Mouse (Mus musculus): ENCODE measurements at regions not wholly inside any gene's neighbourhood (a gene's known extent, or its start where the extent isn't known, plus 50 kb on each side); places are given as distances from the start of the nearest gene placed in this dataset.

- H3K9me3 ChIP-seq (ENCODE audit: control insufficient read depth, low read length) = no peaks in the 10 kb centered on the region
- DNase-seq (ENCODE audit: low spot score) (no peak), ATAC-seq (ENCODE audit: low FRiP score) (no peak)
- 63% methylated on average over 5 of the region's 5 CpGs for WGBS
- no peak overlapping the region for H3K9ac ChIP-seq (ENCODE audit: low read depth, low read length)
- H3K4me2 ChIP-seq (replicated peaks; ENCODE audit: low read depth, low read length) = no peak overlapping the region
- H3K36me3 ChIP-seq (ENCODE audit: control insufficient read depth, insufficient read depth, low read length) = no peaks in the 10 kb centered on the region
- no peak overlapping the region for H3K4me3 ChIP-seq (ENCODE audit: low read depth, low read length)
- H3K27ac ChIP-seq (ENCODE audit: low read depth, low read length) = no peak overlapping the region
- no peaks in the 10 kb centered on the region for H3K4me1 ChIP-seq (replicated peaks; ENCODE audit: control insufficient read depth, insufficient read depth, low read length)
- H3K27me3 ChIP-seq (ENCODE audit: control insufficient read depth, insufficient read depth, low read length) = no peaks in the 10 kb centered on the region
These were observed 60.8 kb upstream of the Eed start for GRCm38 (mm10) chr7:90041565-90042024.

GRCm38 (mm10) chr7:90042364-90042763 lies 61.6 kb upstream of the Eed start:
- no peak for ATAC-seq (ENCODE audit: low FRiP score)
- WGBS = 85% methylated on average over 7 of the region's 7 CpGs

GRCm38 (mm10) chr7:90043526-90043925 lies 62.7 kb upstream of the Eed start:
- no peak for DNase-seq (ENCODE audit: low spot score)
- H3K9ac ChIP-seq (ENCODE audit: low read depth, low read length) = no peak overlapping the region
- ATAC-seq (ENCODE audit: low FRiP score) = no peak
- no peaks in the 10 kb centered on the region for H3K9me3 ChIP-seq (ENCODE audit: control insufficient read depth, low read length)
- no peak overlapping the region for H3K27ac ChIP-seq (ENCODE audit: low read depth, low read length)
- no peaks in the 10 kb centered on the region for H3K27me3 ChIP-seq (ENCODE audit: control insufficient read depth, insufficient read depth, low read length)
- no peaks in the 10 kb centered on the region for H3K36me3 ChIP-seq (ENCODE audit: control insufficient read depth, insufficient read depth, low read length)
- H3K4me3 ChIP-seq (ENCODE audit: low read depth, low read length) = no peak overlapping the region
- 89% methylated on average over 8 of the region's 8 CpGs for WGBS
- no peak overlapping the region for H3K4me2 ChIP-seq (replicated peaks; ENCODE audit: low read depth, low read length)
- no peaks in the 10 kb centered on the region for H3K4me1 ChIP-seq (replicated peaks; ENCODE audit: control insufficient read depth, insufficient read depth, low read length)

More at GRCm38 (mm10) chr7:90042364-90042763, 61.6 kb upstream of the Eed start:
- H3K4me3 ChIP-seq (ENCODE audit: low read depth, low read length) = no peak overlapping the region
- no peak overlapping the region for H3K9ac ChIP-seq (ENCODE audit: low read depth, low read length)
- no peaks in the 10 kb centered on the region for H3K27me3 ChIP-seq (ENCODE audit: control insufficient read depth, insufficient read depth, low read length)
- no peaks in the 10 kb centered on the region for H3K9me3 ChIP-seq (ENCODE audit: control insufficient read depth, low read length)
- no peak overlapping the region for H3K27ac ChIP-seq (ENCODE audit: low read depth, low read length)
- H3K36me3 ChIP-seq (ENCODE audit: control insufficient read depth, insufficient read depth, low read length) = no peaks in the 10 kb centered on the region
- H3K4me1 ChIP-seq (replicated peaks; ENCODE audit: control insufficient read depth, insufficient read depth, low read length) = no peaks in the 10 kb centered on the region
- H3K4me2 ChIP-seq (replicated peaks; ENCODE audit: low read depth, low read length) = no peak overlapping the region
- DNase-seq (ENCODE audit: low spot score) = no peak

- no peaks in the 10 kb centered on the region for H3K27me3 ChIP-seq (ENCODE audit: control insufficient read depth, insufficient read depth, low read length)
- no peak overlapping the region for H3K4me3 ChIP-seq (ENCODE audit: low read depth, low read length)
- no peak for ATAC-seq (ENCODE audit: low FRiP score)
- no peaks in the 10 kb centered on the region for H3K36me3 ChIP-seq (ENCODE audit: control insufficient read depth, insufficient read depth, low read length)
- no peak overlapping the region for H3K27ac ChIP-seq (ENCODE audit: low read depth, low read length)
- no peak for DNase-seq (ENCODE audit: low spot score)
- H3K9ac ChIP-seq (ENCODE audit: low read depth, low read length) = no peak overlapping the region
- H3K4me1 ChIP-seq (replicated peaks; ENCODE audit: control insufficient read depth, insufficient read depth, low read length) = no peaks in the 10 kb centered on the region
- 90% methylated on average over 4 of the region's 4 CpGs for WGBS
- no peak overlapping the region for H3K4me2 ChIP-seq (replicated peaks; ENCODE audit: low read depth, low read length)
- H3K9me3 ChIP-seq (ENCODE audit: control insufficient read depth, low read length) = no peaks in the 10 kb centered on the region
These were observed 63.4 kb upstream of the Eed start for GRCm38 (mm10) chr7:90044100-90044698.

GRCm38 (mm10) chr7:90045208-90045800 lies 64.5 kb upstream of the Eed start:
- DNase-seq (ENCODE audit: low spot score) = no peak
- H3K4me2 ChIP-seq (replicated peaks; ENCODE audit: low read depth, low read length) = no peak overlapping the region
- no peaks in the 10 kb centered on the region for H3K36me3 ChIP-seq (ENCODE audit: control insufficient read depth, insufficient read depth, low read length)
- no peaks in the 10 kb centered on the region for H3K9me3 ChIP-seq (ENCODE audit: control insufficient read depth, low read length)
- H3K27me3 ChIP-seq (ENCODE audit: control insufficient read depth, insufficient read depth, low read length) = no peaks in the 10 kb centered on the region
- no peak overlapping the region for H3K27ac ChIP-seq (ENCODE audit: low read depth, low read length)
- no peak overlapping the region for H3K9ac ChIP-seq (ENCODE audit: low read depth, low read length)
- H3K4me1 ChIP-seq (replicated peaks; ENCODE audit: control insufficient read depth, insufficient read depth, low read length) = no peaks in the 10 kb centered on the region
- WGBS = 76% methylated on average over 4 of the region's 4 CpGs
- no peak overlapping the region for H3K4me3 ChIP-seq (ENCODE audit: low read depth, low read length)
- no peak for ATAC-seq (ENCODE audit: low FRiP score)

GRCm38 (mm10) chr7:90046228-90046627 lies 65.4 kb upstream of the Eed start:
- WGBS = 94% methylated on average over 3 of the region's 3 CpGs
- no peak overlapping the region for H3K4me2 ChIP-seq (replicated peaks; ENCODE audit: low read depth, low read length)
- no peak for ATAC-seq (ENCODE audit: low FRiP score)
- DNase-seq (ENCODE audit: low spot score) = no peak
- no peaks in the 10 kb centered on the region for H3K9me3 ChIP-seq (ENCODE audit: control insufficient read depth, low read length)
- no peaks in the 10 kb centered on the region for H3K4me1 ChIP-seq (replicated peaks; ENCODE audit: control insufficient read depth, insufficient read depth, low read length)
- no peak overlapping the region for H3K27ac ChIP-seq (ENCODE audit: low read depth, low read length)
- H3K4me3 ChIP-seq (ENCODE audit: low read depth, low read length) = no peak overlapping the region
- no peaks in the 10 kb centered on the region for H3K36me3 ChIP-seq (ENCODE audit: control insufficient read depth, insufficient read depth, low read length)
- no peak overlapping the region for H3K9ac ChIP-seq (ENCODE audit: low read depth, low read length)
- H3K27me3 ChIP-seq (ENCODE audit: control insufficient read depth, insufficient read depth, low read length) = no peaks in the 10 kb centered on the region

GRCm38 (mm10) chr7:90046862-90047261 lies 66.1 kb upstream of the Eed start:
- WGBS = 91% methylated on average over 4 of the region's 4 CpGs

GRCm38 (mm10) chr7:90048401-90049307 lies 67.9 kb upstream of the Eed start:
- H3K27me3 ChIP-seq (ENCODE audit: control insufficient read depth, insufficient read depth, low read length) = no peaks in the 10 kb centered on the region
- WGBS = 64% methylated on average over 10 of the region's 10 CpGs
- no peaks in the 10 kb centered on the region for H3K4me1 ChIP-seq (replicated peaks; ENCODE audit: control insufficient read depth, insufficient read depth, low read length)
- H3K27ac ChIP-seq (ENCODE audit: low read depth, low read length) = no peak overlapping the region
- no peak overlapping the region for H3K9ac ChIP-seq (ENCODE audit: low read depth, low read length)
- DNase-seq (ENCODE audit: low spot score) = peak; percentile 55
- no peaks in the 10 kb centered on the region for H3K9me3 ChIP-seq (ENCODE audit: control insufficient read depth, low read length)
- H3K4me2 ChIP-seq (replicated peaks; ENCODE audit: low read depth, low read length) = no peak overlapping the region
- peak; percentile 79 for ATAC-seq (ENCODE audit: low FRiP score)
- no peak overlapping the region for H3K4me3 ChIP-seq (ENCODE audit: low read depth, low read length)
- no peaks in the 10 kb centered on the region for H3K36me3 ChIP-seq (ENCODE audit: control insufficient read depth, insufficient read depth, low read length)

More at GRCm38 (mm10) chr7:90046862-90047261, 66.1 kb upstream of the Eed start:
- Histone ChIP-seq H3K27ac (ENCODE audit: low read depth, low read length) (no peak overlapping the region), H3K9ac (ENCODE audit: low read depth, low read length) (no peak overlapping the region), H3K4me2 (replicated peaks; ENCODE audit: low read depth, low read length) (no peak overlapping the region), H3K4me3 (ENCODE audit: low read depth, low read length) (no peak overlapping the region), H3K9me3 (ENCODE audit: control insufficient read depth, low read length) (no peaks in the 10 kb centered on the region), H3K27me3 (ENCODE audit: control insufficient read depth, insufficient read depth, low read length) (no peaks in the 10 kb centered on the region), H3K36me3 (ENCODE audit: control insufficient read depth, insufficient read depth, low read length) (no peaks in the 10 kb centered on the region), H3K4me1 (replicated peaks; ENCODE audit: control insufficient read depth, insufficient read depth, low read length) (no peaks in the 10 kb centered on the region)
- no peak for ATAC-seq (ENCODE audit: low FRiP score)
- DNase-seq (ENCODE audit: low spot score) = no peak
